Mouse (Mus musculus): ENCODE measurements around the gene Ap2b1.

- TF ChIP-seq EP300 (optimal IDR thresholded peaks at IDR 0.05) (no peak), CTCF (IDR thresholded peaks at IDR 0.05; ENCODE audit: low read depth) (no peak)
Measured at GRCm38 (mm10) chr11:83398724-83399123, 99.9 kb downstream of the Ap2b1 start.
